In the genomic region with DNA sequence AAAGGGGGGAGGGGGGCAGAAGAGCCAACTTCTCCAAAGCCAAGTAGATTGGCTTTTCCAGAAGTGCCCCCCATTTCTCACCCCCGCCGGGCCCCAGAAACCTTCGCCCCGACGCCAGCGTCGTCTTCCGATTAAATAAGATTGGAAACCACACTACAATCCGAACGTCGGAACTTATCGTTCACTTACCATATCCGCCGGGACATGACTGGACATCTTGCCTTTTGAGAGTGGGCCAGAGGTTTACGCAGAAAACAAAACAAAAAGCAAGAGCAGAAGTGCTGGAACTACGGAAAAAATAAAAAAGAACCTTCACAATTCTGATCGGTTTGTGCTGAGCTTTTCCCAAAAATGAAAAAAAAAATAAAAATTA, we compare ENCODE assay signal across 8 mouse cellular contexts. TPM values are rescaled to one million over a fixed set of nuclear protein-coding genes. Genes with fewer than 3 reads are reported as not detected.
A peak's percentile ranks its signal among the peaks of the same experiment; 100 is the strongest.
DNase-seq lines count a peak whose midpoint lies in the region; ATAC-seq and TF ChIP-seq lines count a peak whose summit lies in the region.

No protein-coding gene starts in this region.

- H3K4me2 ChIP-seq in neural tube, embryonic 13.5 days = peak overlapping the region; percentile 74

- H3K79me3 ChIP-seq in C2C12 (ENCODE audit: low read depth) = peaks cover 45% of the 10 kb centered on the region

- under 1% methylated on average over 17 of the region's 17 CpGs for WGBS in embryonic facial prominence, embryonic 10.5 days
- under 1% methylated on average over 17 of the region's 17 CpGs for WGBS in hindbrain, embryonic 10.5 days
- WGBS in liver, adult 2 months = under 1% methylated on average over 17 of the region's 17 CpGs
- under 1% methylated on average over 17 of the region's 17 CpGs for WGBS in neural tube, embryonic 13.5 days

- peaks cover 51% of the 10 kb centered on the region for H3K79me2 ChIP-seq in C2C12 (ENCODE audit: control insufficient read depth, insufficient read depth)
- peaks cover 21% of the 10 kb centered on the region; the same call in 1 of the 2 replicates for H3K79me2 ChIP-seq in liver, adult 2 months (ENCODE audit: control insufficient read depth, insufficient read depth, low read length)

- TF ChIP-seq CTCF in C2C12 (IDR thresholded peaks at IDR 0.05; ENCODE audit: control insufficient read depth, insufficient read depth, insufficient read length) = no peak
- TF ChIP-seq CTCF in liver, adult 2 months (IDR thresholded peaks at IDR 0.05; ENCODE audit: low read depth, low read length) = no peak

- TF ChIP-seq POLR2A in liver, adult 2 months (IDR thresholded peaks at IDR 0.05; ENCODE audit: extremely low read depth, insufficient read depth, low read length) = no peak

- no peak for ATAC-seq in neural tube, embryonic 13.5 days (ENCODE audit: low read depth)

- peak overlapping the region; percentile 43 for H3K9ac ChIP-seq in liver, adult 2 months (ENCODE audit: low read depth, low read length)
- peak overlapping the region; percentile 91 for H3K9ac ChIP-seq in neural tube, embryonic 13.5 days

- H3K36me3 ChIP-seq in C2C12 (ENCODE audit: control insufficient read depth, insufficient read depth) = no peaks in the 10 kb centered on the region
- no peaks in the 10 kb centered on the region for H3K36me3 ChIP-seq in embryonic facial prominence, embryonic 10.5 days (replicated peaks)
- H3K36me3 ChIP-seq in hindbrain, embryonic 10.5 days = no peaks in the 10 kb centered on the region
- no peaks in the 10 kb centered on the region for H3K36me3 ChIP-seq in liver, adult 2 months (ENCODE audit: control insufficient read depth, insufficient read depth, low read length)
- H3K36me3 ChIP-seq in neural tube, embryonic 13.5 days = no peaks in the 10 kb centered on the region

- H3K4me3 ChIP-seq in C2C12 (ENCODE audit: insufficient read depth, poor library complexity, severe bottlenecking) = peak overlapping the region; percentile 76
- peak overlapping the region; percentile 80 for H3K4me3 ChIP-seq in embryonic facial prominence, embryonic 10.5 days
- peak overlapping the region; percentile 78 for H3K4me3 ChIP-seq in hindbrain, embryonic 10.5 days
- peak overlapping the region; percentile 80 for H3K4me3 ChIP-seq in liver, adult 2 months (ENCODE audit: insufficient read depth, low read depth, low read length)
- peak overlapping the region; percentile 78 for H3K4me3 ChIP-seq in neural tube, embryonic 13.5 days

- peaks cover 64% of the 10 kb centered on the region for H3K4me1 ChIP-seq in embryonic facial prominence, embryonic 10.5 days
- peaks cover 70% of the 10 kb centered on the region for H3K4me1 ChIP-seq in hindbrain, embryonic 10.5 days (replicated peaks)
- H3K4me1 ChIP-seq in liver, adult 2 months (ENCODE audit: control insufficient read depth, insufficient read depth, low read length) = peaks cover 26% of the 10 kb centered on the region
- H3K4me1 ChIP-seq in neural tube, embryonic 13.5 days (replicated peaks) = peaks cover 62% of the 10 kb centered on the region

- H3ac ChIP-seq in C2C12 (ENCODE audit: control insufficient read depth, insufficient read length, low read depth) = peak overlapping the region; percentile 16

- peak overlapping the region; percentile 96 for H3K27ac ChIP-seq in embryonic facial prominence, embryonic 10.5 days (replicated peaks)
- H3K27ac ChIP-seq in hindbrain, embryonic 10.5 days = peak overlapping the region; percentile 97
- peak overlapping the region; percentile 96 for H3K27ac ChIP-seq in liver, adult 2 months (replicated peaks; ENCODE audit: insufficient read depth, low read depth, low read length)
- H3K27ac ChIP-seq in neural tube, embryonic 13.5 days (replicated peaks) = peak overlapping the region; percentile 98

- H3K27me3 ChIP-seq in C2C12 (ENCODE audit: control insufficient read depth, insufficient read depth, insufficient read length) = no peaks in the 10 kb centered on the region
- peaks cover 22% of the 10 kb centered on the region for H3K27me3 ChIP-seq in embryonic facial prominence, embryonic 10.5 days (replicated peaks; ENCODE audit: low read depth, poor library complexity, severe bottlenecking)
- peaks cover 14% of the 10 kb centered on the region for H3K27me3 ChIP-seq in hindbrain, embryonic 10.5 days (ENCODE audit: insufficient read depth, poor library complexity, severe bottlenecking)
- no peaks in the 10 kb centered on the region for H3K27me3 ChIP-seq in liver, adult 2 months (ENCODE audit: control insufficient read depth, insufficient read depth, low read length)
- H3K27me3 ChIP-seq in neural tube, embryonic 13.5 days = peaks cover 6% of the 10 kb centered on the region; the same call in 1 of the 2 replicates

- H3K9me3 ChIP-seq in embryonic facial prominence, embryonic 10.5 days = no peaks in the 10 kb centered on the region
- no peaks in the 10 kb centered on the region for H3K9me3 ChIP-seq in hindbrain, embryonic 10.5 days
- no peaks in the 10 kb centered on the region for H3K9me3 ChIP-seq in neural tube, embryonic 13.5 days

- peak; percentile 51 for DNase-seq in adrenal gland, adult 2 months
- no peak for DNase-seq in adrenal gland, postnatal 4 days (ENCODE audit: low spot score in 2 of 2)
- no peak for DNase-seq in embryonic facial prominence, embryonic 10.5 days (ENCODE audit: low spot score)
- no peak for DNase-seq in hindbrain, embryonic 10.5 days (ENCODE audit: low spot score)
- peak; percentile 53 for DNase-seq in liver, adult 2 months (ENCODE audit: extremely low read depth, low read depth, low spot score)
- no peak for DNase-seq in urinary bladder, adult 18-20 months (ENCODE audit: low spot score in 2 of 2)

TF ChIP-seq in C2C12, 6 proteins besides CTCF, POLR2A, EP300 and RAD21:
- TF ChIP-seq FOSL1 (IDR thresholded peaks at IDR 0.05; ENCODE audit: insufficient read depth, low read length, poor library complexity, severe bottlenecking) (no peak), USF1 (IDR thresholded peaks at IDR 0.05; ENCODE audit: low read depth) (no peak), MAX (IDR thresholded peaks at IDR 0.05) (no peak), MYOG (IDR thresholded peaks at IDR 0.05; ENCODE audit: control insufficient read depth, extremely low read depth, insufficient read length) (no peak), MYOD1 (IDR thresholded peaks at IDR 0.05; ENCODE audit: control insufficient read depth, insufficient read length, low read depth) (no peak), CEBPB (IDR thresholded peaks at IDR 0.05; ENCODE audit: low read depth) (no peak)

RNA-seq across cellular contexts. Expression of a gene that starts 0.8 kb away (rescaled TPM):
- total RNA-seq in adrenal gland, adult 2 months (2021) = 100 to 1,000 TPM; 163 to 167 TPM
- 90.5 and 90.9 TPM in 2 replicates for polyA plus RNA-seq in adrenal gland, adult 2 months (2012; rRNA removed)
- 100 to 1,000 TPM; 130 to 131 TPM for total RNA-seq in adrenal gland, postnatal 4 days (2021)
- 19.1 TPM for polyA plus RNA-seq in C2C12 (2012; fragmentation: generic; extraction: Trizol)
- 55.4 and 56.3 TPM in 2 replicates for polyA plus RNA-seq in embryonic facial prominence, embryonic 10.5 days (2016; fragmentation: Nextera tagmentation; extraction: Ambion mirVana)
- polyA plus RNA-seq in hindbrain, embryonic 10.5 days (2016; fragmentation: Nextera tagmentation; extraction: Ambion mirVana) = 60.8 and 71.8 TPM in 2 replicates
- total RNA-seq in liver, adult 2 months (2014; rRNA removed) = 58.0 and 61.8 TPM in 2 replicates
- 32.4 and 38.4 TPM in 2 replicates for polyA plus RNA-seq in liver, adult 2 months (2012; rRNA removed)
- 103 and 109 TPM in 2 replicates for polyA plus RNA-seq in neural tube, embryonic 13.5 days (2015; fragmentation: Nextera tagmentation; extraction: Ambion mirVana)

Comparison
In these comparisons a context has a peak if more than half of its experiments do, and no peak if none do; other contexts are left out.
1. DNase-seq: peak in adrenal gland, adult 2 months (single experiment) and liver, adult 2 months (single experiment); none in adrenal gland, postnatal 4 days (0 of 2), embryonic facial prominence, embryonic 10.5 days (single experiment), hindbrain, embryonic 10.5 days (single experiment) and urinary bladder, adult 18-20 months (0 of 2).
2. Peak in every context shown above with its lines, with median percentiles within 50 percentile points of each other: H3K4me3 ChIP-seq and H3K27ac ChIP-seq.